Mouse (Mus musculus) monocyte, adult 2 months (primary cell): Measurements from ENCODE around the gene Matn3.

Experiments used
- DNase-seq, 2 experiments: peaks; one replicate each; pipeline ENCODE4 v3.0.0; 2022; ENCODE audit warnings: low spot score in 2 of 2, low read depth in 1 of 2

Gene Matn3

DNA sequence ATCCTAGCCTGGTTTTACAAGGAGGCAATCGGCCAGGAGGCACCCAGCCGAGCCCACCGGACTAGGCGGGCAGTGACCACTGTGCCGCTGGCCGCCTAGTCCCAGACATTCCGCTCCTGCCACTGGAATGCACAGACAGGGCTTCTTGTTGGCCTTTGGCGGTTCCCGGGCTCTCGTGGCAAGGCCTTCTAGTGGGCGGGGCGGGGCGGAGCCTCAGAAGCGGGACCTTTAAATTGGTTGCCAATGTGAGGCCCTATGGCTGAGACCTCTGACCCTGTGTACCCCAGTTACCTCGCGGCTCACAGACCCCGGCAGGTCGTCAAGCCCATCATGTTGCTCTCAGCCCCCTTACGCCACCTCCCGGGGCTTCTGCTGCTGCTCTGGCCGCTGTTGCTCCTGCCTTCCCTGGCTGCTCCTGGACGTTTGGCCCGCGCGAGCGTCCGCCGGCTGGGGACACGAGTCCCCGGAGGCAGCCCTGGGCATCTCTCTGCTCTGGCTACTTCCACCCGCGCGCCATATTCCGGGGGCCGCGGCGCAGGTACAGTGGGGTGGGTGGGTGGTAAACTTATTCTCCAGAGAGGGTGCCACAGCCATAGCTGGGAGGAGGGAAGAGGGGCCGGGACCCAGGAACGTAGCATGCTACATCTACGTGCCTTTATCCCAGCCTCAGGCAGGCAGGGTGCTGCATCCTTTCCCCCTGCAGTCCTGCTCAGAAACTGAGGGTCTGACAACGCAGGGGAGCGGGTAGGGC is at the start of gene Matn3:
Matn3 (plus strand) TSS at position 216 of the 751 bp plus-strand sequence.
- peak in 1 of 2 experiments; percentile 41 for DNase-seq

DNA sequence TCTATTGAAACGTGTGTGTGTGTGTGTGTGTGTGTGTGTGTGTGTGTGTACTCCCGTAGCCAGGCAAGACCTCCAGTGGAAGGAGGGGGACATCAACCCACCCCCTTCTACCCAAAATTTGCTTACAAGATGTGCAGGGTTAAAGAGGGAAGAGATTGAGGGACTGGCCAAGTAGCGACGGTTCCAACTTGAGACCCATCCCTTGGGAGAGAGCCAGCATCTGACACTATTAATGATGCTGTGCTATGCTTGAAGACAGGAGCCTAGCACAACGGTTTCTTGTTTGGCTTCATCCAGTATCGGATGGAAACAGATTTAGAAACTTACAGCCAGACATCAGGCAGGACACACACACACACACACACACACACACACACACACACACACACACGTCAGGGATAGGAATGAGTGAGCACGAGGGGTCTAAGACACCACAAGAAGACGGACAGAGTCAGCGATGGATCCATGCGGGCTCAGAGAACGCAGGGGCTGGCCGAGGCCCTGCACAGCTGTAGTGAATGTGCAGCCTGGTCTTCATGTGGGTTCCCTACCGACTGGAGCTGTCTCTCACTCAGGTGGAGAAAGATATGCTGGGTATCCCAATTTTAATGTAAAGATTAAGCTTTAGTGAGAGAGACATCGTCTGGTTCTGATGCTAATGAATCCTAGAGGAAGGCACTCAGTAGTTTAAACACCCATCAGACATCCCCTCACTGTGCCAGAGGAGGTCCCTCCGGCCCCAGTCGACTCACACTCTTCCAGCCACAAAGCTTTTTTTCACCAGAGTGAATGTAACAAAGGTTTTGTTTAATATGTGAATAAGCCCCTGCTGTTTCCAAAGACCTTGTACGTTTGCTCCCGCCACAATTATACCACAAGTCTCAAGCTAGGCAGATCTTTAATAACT is 48.6 kb upstream of the Matn3 start:
- DNase-seq: no peak

- DNase-seq: no peak
These were observed 47.5 kb upstream of the Matn3 start for GRCm38 (mm10) chr12:8900107-8900698.

DNA sequence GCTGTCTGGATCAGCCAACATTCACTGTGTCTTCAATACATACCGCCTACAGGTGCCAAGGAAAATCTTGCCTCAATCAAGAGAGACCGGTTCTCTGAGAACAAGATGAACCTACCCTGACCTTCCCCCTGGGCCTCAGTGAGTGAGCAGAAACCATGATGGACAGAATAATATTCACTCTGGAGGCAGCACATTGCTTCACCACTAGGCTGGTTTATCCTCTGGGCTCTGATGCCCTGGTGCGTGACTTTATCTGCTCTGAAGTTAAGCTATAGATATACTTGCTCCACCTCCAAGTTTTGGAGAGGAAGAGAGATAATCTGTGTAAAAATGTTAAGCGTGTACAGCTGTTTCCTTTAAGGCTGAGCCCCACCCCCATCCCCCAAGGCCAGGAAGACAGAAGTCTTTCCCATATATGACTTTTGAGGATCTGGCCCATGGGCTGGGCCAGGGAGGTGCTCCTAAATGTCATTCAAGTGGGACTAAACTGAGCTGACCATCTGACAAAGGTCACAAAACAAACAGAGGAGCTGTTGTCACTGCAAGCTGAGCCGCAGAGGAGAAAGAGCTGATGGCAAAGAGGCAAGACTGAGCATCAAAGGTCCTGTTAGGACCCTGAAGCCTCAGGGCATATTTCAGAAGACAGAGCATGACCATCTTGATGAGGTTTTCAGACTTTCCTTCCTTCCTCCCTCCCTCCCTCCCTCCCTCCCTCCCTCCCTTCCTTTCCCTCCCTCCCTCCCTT is 46.6 kb upstream of the Matn3 start:
- DNase-seq: peak in 1 of 2 experiments; percentile 43

DNA sequence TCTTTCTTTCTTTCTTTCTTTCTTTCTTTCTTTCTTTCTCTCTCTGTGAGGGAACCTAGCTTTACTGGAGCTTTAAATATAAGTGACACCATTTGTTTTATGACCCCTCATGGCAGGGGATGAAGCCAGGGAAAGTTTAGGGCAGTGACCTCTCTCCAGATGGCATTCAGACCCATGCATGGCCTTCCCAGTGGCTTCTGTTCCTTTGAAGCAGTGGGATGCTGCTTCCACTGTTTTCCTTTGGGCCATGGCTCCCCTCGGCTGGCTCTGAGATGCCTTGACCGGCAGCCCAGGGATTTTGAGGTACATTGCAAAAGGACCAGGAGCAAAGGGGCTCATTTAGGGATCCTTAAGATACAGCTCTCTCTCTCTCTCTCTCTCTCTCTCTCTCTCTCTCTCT is 45.8 kb upstream of the Matn3 start:
- no peak for DNase-seq

- DNase-seq: no peak
These were observed 45.2 kb upstream of the Matn3 start for GRCm38 (mm10) chr12:8902479-8902878.

GRCm38 (mm10) chr12:8912860-8913685 is 34.7 kb upstream of the Matn3 start:
- DNase-seq: no peak

- DNase-seq: no peak
These were observed 33.9 kb upstream of the Matn3 start for GRCm38 (mm10) chr12:8913701-8914340.

DNA sequence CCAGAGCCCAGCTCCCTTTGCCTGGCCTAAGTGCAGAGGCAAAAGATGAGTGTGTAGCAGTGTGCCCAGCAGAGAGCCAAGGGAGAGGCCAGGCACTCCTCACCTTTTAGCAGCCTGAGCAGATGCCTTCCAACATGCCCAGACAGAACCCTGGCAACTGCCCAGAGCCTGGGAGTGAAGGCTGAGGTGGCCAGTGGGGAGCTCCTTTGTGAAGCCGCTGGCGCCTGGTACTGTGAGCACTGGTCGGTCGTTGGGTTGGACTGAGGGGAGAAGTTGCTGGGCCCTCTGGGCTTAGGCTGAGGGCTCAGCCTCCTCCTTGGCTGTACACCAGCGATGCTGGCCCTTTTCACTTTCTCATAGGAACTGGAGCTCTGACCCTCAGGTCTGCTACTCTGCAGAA is 31.4 kb upstream of the Matn3 start:
- no peak for DNase-seq

DNA sequence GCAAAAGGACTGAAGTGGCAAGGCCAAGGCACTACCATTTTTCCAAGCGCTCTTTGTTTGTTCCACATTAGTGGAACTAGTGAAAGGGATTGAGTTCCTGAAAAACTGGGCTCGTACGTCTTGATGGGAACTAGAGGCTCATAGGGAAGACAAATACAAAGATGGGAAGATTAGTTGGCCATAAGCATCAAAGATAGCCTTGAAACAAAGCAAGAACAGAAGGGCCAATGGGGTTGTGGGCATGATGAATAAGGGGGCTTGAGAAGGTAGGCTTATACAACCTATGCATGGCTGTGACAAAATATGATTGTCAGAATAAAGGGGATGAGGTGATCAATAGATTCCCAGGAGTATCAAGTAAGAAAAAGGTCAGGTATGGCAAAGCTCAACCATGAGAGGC is 28.5 kb upstream of the Matn3 start:
- no peak for DNase-seq

GRCm38 (mm10) chr12:8920996-8921393 is 26.7 kb upstream of the Matn3 start:
- DNase-seq: no peak

GRCm38 (mm10) chr12:8921394-8922368 is 26.0 kb upstream of the Matn3 start, which contains the start of gene Laptm4a:
Gene Laptm4a, plus strand, starts transcription at chr12:8921664.
- DNase-seq: peak; percentile 92 to 96

- peak in 1 of 2 experiments; percentile 13 for DNase-seq
These were observed 25.2 kb upstream of the Matn3 start for GRCm38 (mm10) chr12:8922369-8923124.

GRCm38 (mm10) chr12:8923125-8923410 is 24.7 kb upstream of the Matn3 start:
- DNase-seq: no peak

DNA sequence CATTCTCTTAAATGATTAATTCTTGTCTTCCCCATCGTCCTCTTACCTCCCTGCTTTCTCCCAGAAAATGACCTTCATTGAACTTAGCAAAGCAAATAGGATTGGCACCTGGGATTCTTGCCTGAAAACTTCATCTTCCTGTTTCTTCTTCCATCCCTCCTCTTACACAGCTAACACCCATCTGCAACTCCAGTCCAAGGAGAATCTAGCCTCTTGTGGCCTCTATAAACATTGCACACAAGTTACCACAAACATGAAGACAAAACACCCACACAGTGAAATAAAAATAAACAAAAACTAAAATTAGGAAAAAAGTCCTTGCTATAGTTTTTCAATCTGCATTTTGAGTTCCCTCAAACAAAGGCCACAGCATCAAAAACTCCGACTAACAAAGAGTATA is 24.1 kb upstream of the Matn3 start:
- DNase-seq: no peak

- DNase-seq: peak; percentile 27 to 57
These were observed 20.1 kb upstream of the Matn3 start for GRCm38 (mm10) chr12:8927652-8928051.

DNA sequence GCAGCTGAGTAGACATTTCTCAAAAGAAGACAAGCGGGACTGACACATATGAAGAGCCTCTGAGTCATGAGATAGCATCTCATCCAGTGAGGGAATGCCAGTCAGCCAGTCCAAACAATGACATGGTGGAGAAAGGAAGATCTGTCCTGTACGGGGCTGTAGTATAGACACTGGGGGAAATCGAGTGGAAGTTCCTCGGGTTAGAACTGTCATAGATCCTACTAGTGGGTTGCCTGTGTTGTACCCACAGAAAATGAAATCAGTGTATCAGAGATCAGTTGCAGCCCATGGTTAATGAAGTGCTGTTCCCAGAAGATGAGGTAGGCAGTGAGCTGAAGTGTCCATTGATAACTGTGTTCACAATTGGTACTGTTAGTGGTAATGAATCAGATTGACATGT is 19.0 kb upstream of the Matn3 start:
- DNase-seq: no peak

DNA sequence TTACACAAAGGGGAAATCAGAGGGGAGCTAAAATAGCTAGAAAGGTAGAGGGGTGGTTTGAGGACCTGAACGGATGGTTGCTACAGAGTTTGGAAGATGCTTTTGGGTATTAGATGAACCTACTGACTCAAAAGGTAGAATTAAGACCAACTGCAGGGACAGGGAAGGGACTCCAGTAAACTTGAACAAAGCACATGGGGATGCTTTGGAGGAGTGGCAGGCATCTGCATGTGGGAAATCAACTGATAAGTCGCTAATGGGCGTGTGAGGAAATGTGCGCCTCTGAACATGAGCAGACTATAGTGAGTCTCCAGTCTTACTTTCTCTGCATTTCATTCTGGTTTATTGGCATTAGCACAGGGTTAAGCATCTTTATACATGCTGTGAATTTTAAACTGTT is 16.6 kb upstream of the Matn3 start:
- DNase-seq: no peak
